22 mouse cellular contexts compared by ENCODE assay signal in genomic region chr7:19861199-19861598, GRCm38 (mm10). TPM values are rescaled to one million over a fixed set of nuclear protein-coding genes. Genes with fewer than 3 reads are reported as not detected.
DNase-seq lines count a peak whose midpoint lies in the region; TF ChIP-seq lines count a peak whose summit lies in the region.
"Had no signal": no experiment of that assay in that cellular context is flagged by ENCODE, and none has a peak within 500 bp of the region (broad histone marks: within the 10 kb centered on the region; RNA-seq: fewer than 3 reads in every experiment).

Gene Ceacam16, minus strand, starts transcription at chr7:19861299.

- no peak for TF ChIP-seq POLR2A in spleen, adult 2 months (IDR thresholded peaks at IDR 0.05; ENCODE audit: low read depth, low read length)
- no peak for TF ChIP-seq POLR2A in thymus, adult 2 months (IDR thresholded peaks at IDR 0.05; ENCODE audit: control insufficient read depth, extremely low read depth, insufficient read depth, low read length, poor library complexity)

- H3K4me1 ChIP-seq in heart, embryonic 10.5 days: no peaks in the 10 kb centered on the region
- no peaks in the 10 kb centered on the region; the same call in 1 of the 2 replicates for H3K4me1 ChIP-seq in spleen, adult 2 months (ENCODE audit: control insufficient read depth, insufficient read depth, insufficient read length)
- H3K4me1 ChIP-seq in thymus, adult 2 months (replicated peaks; ENCODE audit: control insufficient read depth, insufficient read depth, low read length): peaks cover 33% of the 10 kb centered on the region

- no peak within 1 kb of the TSS for H3K4me3 ChIP-seq in heart, embryonic 10.5 days
- H3K4me3 ChIP-seq in spleen, adult 2 months (ENCODE audit: extremely low read depth, insufficient read depth, insufficient read length): no peak within 1 kb of the TSS
- no peak within 1 kb of the TSS for H3K4me3 ChIP-seq in thymus, adult 2 months (ENCODE audit: control insufficient read depth, insufficient read depth, low read length)

- no peak for TF ChIP-seq CTCF in spleen, adult 2 months (IDR thresholded peaks at IDR 0.05; ENCODE audit: extremely low read depth, insufficient read depth, insufficient read length, insufficient replicate concordance)
- 0 out of 2 replicates have a peak, but pooled peaks have one; percentile 7 for TF ChIP-seq CTCF in thymus, adult 2 months (IDR thresholded peaks at IDR 0.05; ENCODE audit: borderline replicate concordance, control insufficient read depth, extremely low read depth, insufficient read depth, low read length, poor library complexity)

- H3K27ac ChIP-seq in heart, embryonic 10.5 days: no peak within 1 kb of the TSS
- no peak within 1 kb of the TSS for H3K27ac ChIP-seq in spleen, adult 2 months (ENCODE audit: insufficient read depth, low read length)
- no peak within 1 kb of the TSS for H3K27ac ChIP-seq in thymus, adult 2 months (ENCODE audit: control insufficient read depth, insufficient read depth, low read length)

- peaks cover 2% of the 10 kb centered on the region; the same call in 1 of the 2 replicates for H3K9me3 ChIP-seq in heart, embryonic 10.5 days
- H3K9me3 ChIP-seq: G1E had no signal

- peaks cover 16% of the 10 kb centered on the region for H3K27me3 ChIP-seq in heart, embryonic 10.5 days (ENCODE audit: insufficient read depth, poor library complexity, severe bottlenecking)
- no peaks in the 10 kb centered on the region for H3K27me3 ChIP-seq in spleen, adult 2 months (ENCODE audit: control insufficient read depth, insufficient read depth, low read length)
- no peaks in the 10 kb centered on the region for H3K27me3 ChIP-seq in thymus, adult 2 months (ENCODE audit: control insufficient read depth, insufficient read depth, low read length)
- H3K27me3 ChIP-seq: CH12.LX, Patski had no signal

- peak; percentile 89 for DNase-seq in heart, adult 11 months
- DNase-seq in heart, embryonic 10.5 days (ENCODE audit: low spot score): no peak
- DNase-seq in spleen, adult 2 months (ENCODE audit: low read depth in 1 of 2, low spot score in 2 of 2): no peak
- DNase-seq in spleen, adult 18-20 months: no peak
- DNase-seq in thymus, adult 2 months: no peak
- DNase-seq in thymus, postnatal 10 days (ENCODE audit: low spot score in 2 of 2): no peak
- DNase-seq: adrenal gland, adult 2 months; adrenal gland, adult 8-10 months; adrenal gland, postnatal 10 days; adrenal gland, postnatal 14 days; adrenal gland, postnatal 25 days; adrenal gland, postnatal 36 days; B cell, adult 2 months; cerebellum, adult 11 months; cerebellum, adult 11-12 months; cerebellum, adult 18-20 months had no signal

- WGBS in heart, embryonic 10.5 days: 82% methylated on average over 9 of the region's 9 CpGs
- 91% methylated on average over 9 of the region's 9 CpGs for WGBS in spleen, adult 2 months
- WGBS in thymus, adult 2 months: 94% methylated on average over 9 of the region's 9 CpGs

- H3K36me3 ChIP-seq in heart, embryonic 10.5 days: no peaks in the 10 kb centered on the region
- H3K36me3 ChIP-seq in spleen, adult 2 months (ENCODE audit: control insufficient read depth, insufficient read depth, low read length): no peaks in the 10 kb centered on the region
- no peaks in the 10 kb centered on the region for H3K36me3 ChIP-seq in thymus, adult 2 months (ENCODE audit: control insufficient read depth, insufficient read depth, low read length)
- H3K36me3 ChIP-seq: G1E had no signal

RNA-seq across cellular contexts. Expression of gene Ceacam16, which starts in this region (rescaled TPM):
- 0.09 TPM in 1 of 2 replicates, not detected in the other for polyA plus RNA-seq in heart, embryonic 10.5 days (2016; fragmentation: Nextera tagmentation; extraction: Ambion mirVana)
- 17.0 and 21.7 TPM in 2 replicates for polyA plus RNA-seq in spleen, adult 2 months (2012; rRNA removed)
- polyA plus RNA-seq in thymus, adult 2 months (2012; rRNA removed): 3.3 and 3.9 TPM in 2 replicates
- polyA plus RNA-seq: brain, embryonic 14.5 days; C2C12; CD4-positive, CD25-positive, alpha-beta regulatory T cell, adult 4 months; Patski had no signal
